Mouse (Mus musculus): ENCODE data around the gene Tdgf1. TPM values are rescaled to one million over a fixed set of nuclear protein-coding genes. Genes with fewer than 3 reads are reported as not detected.

Tdgf1 gene
- total and polyA plus RNA-seq, 3 experiments, result not detected

DNA sequence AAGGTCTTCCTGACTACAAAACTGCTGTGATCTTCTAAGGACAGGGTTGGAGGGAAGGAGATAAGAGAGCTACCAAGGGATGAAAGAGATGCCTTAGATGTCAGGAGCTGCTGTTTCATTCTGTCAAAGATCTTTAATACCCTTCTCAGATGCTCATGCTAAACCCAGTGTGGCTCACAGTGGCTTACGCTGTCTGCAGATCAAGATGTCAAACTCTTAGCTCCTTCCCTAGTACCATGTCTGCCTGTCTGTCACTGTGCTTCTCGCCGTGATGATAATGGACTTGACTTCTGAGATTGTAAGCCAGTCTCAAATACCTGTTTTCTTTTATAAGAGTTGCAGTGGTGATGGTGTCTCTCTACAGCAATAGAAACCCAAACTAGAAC is 37.3 kb downstream of the Tdgf1 start:
- dilution Hi-C loops (cut with MboI; ENCODE audit: extremely low pct_ligation_motif_present, extremely low pct_unique_long_range_greater_than_20kb, low sequenced_read_pairs), result no loop called here
- peaks cover 6 to 39% of the 10 kb centered on the region in 2 experiments for H3K4me1 ChIP-seq (ENCODE audit: control insufficient read depth in 1 of 2, insufficient read depth in 2 of 2)
- in situ Hi-C loops (cut with MboI; ENCODE audit: low pct_ligation_motif_present, low pct_unique_long_range_greater_than_20kb, low sequenced_read_pairs), result no loop called here
- H3K4me3 ChIP-seq (replicated peaks in 1 of 3; ENCODE audit: low read depth in 2 of 3, low read length in 2 of 3, poor library complexity in 1 of 3), result no peak overlapping the region
- H3K9ac ChIP-seq (ENCODE audit: insufficient read depth, low read depth), result no peak overlapping the region
- no peak overlapping the region for H3K4me2 ChIP-seq (ENCODE audit: insufficient read depth, low read depth, poor library complexity, severe bottlenecking)
- TF ChIP-seq GABPA (IDR thresholded peaks at IDR 0.05; ENCODE audit: insufficient replicate concordance, low read depth, low read length) (no peak), MYC (IDR thresholded peaks at IDR 0.05; ENCODE audit: low read depth, low read length) (no peak), POLR2A (IDR thresholded peaks at IDR 0.05; ENCODE audit: low read depth, low read length) (no peak), ELF1 (IDR thresholded peaks at IDR 0.05; ENCODE audit: low read depth, low read length) (no peak), SIN3A (IDR thresholded peaks at IDR 0.05; ENCODE audit: low read length) (no peak), JUN (IDR thresholded peaks at IDR 0.05; ENCODE audit: insufficient read depth, low read depth, low read length) (no peak), UBTF (IDR thresholded peaks at IDR 0.05; ENCODE audit: low read depth, low read length) (no peak), CTCF (conservative IDR thresholded peaks at IDR 0.05 in 1 of 2, IDR thresholded peaks at IDR 0.05 in 1 of 2; ENCODE audit: low read depth in 2 of 2, low read length in 2 of 2) (no peak), JUND (conservative IDR thresholded peaks at IDR 0.05; ENCODE audit: low read depth, low read length) (no peak), SMC3 (IDR thresholded peaks at IDR 0.05; ENCODE audit: low read depth, low read length) (no peak), ZNF384 (IDR thresholded peaks at IDR 0.05; ENCODE audit: low read depth, low read length) (no peak), ZC3H11A (IDR thresholded peaks at IDR 0.05; ENCODE audit: low read depth, low read length) (no peak)
- H3K79me2 ChIP-seq (replicated peaks; ENCODE audit: control insufficient read depth, extremely low read depth, insufficient read depth, poor library complexity, severe bottlenecking), result no peaks in the 10 kb centered on the region
- H3K36me3 ChIP-seq (replicated peaks in 1 of 2; ENCODE audit: control insufficient read depth in 1 of 2, insufficient read depth in 1 of 2, low read length in 1 of 2), result no peaks in the 10 kb centered on the region
- no peaks in the 10 kb centered on the region for H3K27me3 ChIP-seq (replicated peaks)
- DNase-seq (ENCODE audit: extremely low read depth), result no peak
- no peak overlapping the region for H3K27ac ChIP-seq (ENCODE audit: insufficient read depth, low read depth)
- peaks cover 13% of the 10 kb centered on the region for H3K9me3 ChIP-seq (replicated peaks; ENCODE audit: low read length)

GRCm38 (mm10) chr9:110907838-110908630 is 37.9 kb downstream of the Tdgf1 start:
- peaks cover 13% of the 10 kb centered on the region for H3K9me3 ChIP-seq (replicated peaks; ENCODE audit: low read length)
- no peaks in the 10 kb centered on the region for H3K27me3 ChIP-seq (replicated peaks)
- no peaks in the 10 kb centered on the region for H3K79me2 ChIP-seq (replicated peaks; ENCODE audit: control insufficient read depth, extremely low read depth, insufficient read depth, poor library complexity, severe bottlenecking)
- H3K4me2 ChIP-seq (ENCODE audit: insufficient read depth, low read depth, poor library complexity, severe bottlenecking), result no peak overlapping the region
- dilution Hi-C loops (cut with MboI; ENCODE audit: extremely low pct_ligation_motif_present, extremely low pct_unique_long_range_greater_than_20kb, low sequenced_read_pairs), result no loop called here
- TF ChIP-seq ETS1 (conservative IDR thresholded peaks at IDR 0.05; ENCODE audit: low read depth, low read length), result no peak
- no peak for TF ChIP-seq NRF1 (IDR thresholded peaks at IDR 0.05; ENCODE audit: low read depth, low read length)
- no peak for TF ChIP-seq IRF4 (IDR thresholded peaks at IDR 0.05; ENCODE audit: low read depth, low read length)
- no peak for TF ChIP-seq KAT2A (IDR thresholded peaks at IDR 0.05; ENCODE audit: insufficient replicate concordance, low read length)
- no peak for TF ChIP-seq ELF1 (IDR thresholded peaks at IDR 0.05; ENCODE audit: low read depth, low read length)
- no peak for TF ChIP-seq MXI1 (IDR thresholded peaks at IDR 0.05; ENCODE audit: low read depth, low read length)
- no peak for TF ChIP-seq RAD21 (IDR thresholded peaks at IDR 0.05; ENCODE audit: low read depth, low read length)
- TF ChIP-seq TBP (conservative IDR thresholded peaks at IDR 0.05; ENCODE audit: low read depth, low read length), result no peak
- TF ChIP-seq EP300 (IDR thresholded peaks at IDR 0.05; ENCODE audit: low read length), result no peak
- TF ChIP-seq MAX (IDR thresholded peaks at IDR 0.05; ENCODE audit: low read length), result no peak
- no peak for TF ChIP-seq ZKSCAN1 (IDR thresholded peaks at IDR 0.05; ENCODE audit: borderline replicate concordance, low read depth, low read length)
- TF ChIP-seq PAX5 (IDR thresholded peaks at IDR 0.05; ENCODE audit: low read length), result no peak
- no peak for TF ChIP-seq SMC3 (IDR thresholded peaks at IDR 0.05; ENCODE audit: low read depth, low read length)
- DNase-seq (ENCODE audit: extremely low read depth), result no peak
- H3K4me1 ChIP-seq (ENCODE audit: control insufficient read depth in 1 of 2, insufficient read depth in 2 of 2), result peaks cover 6 to 39% of the 10 kb centered on the region in 2 experiments
- in situ Hi-C loops (cut with MboI; ENCODE audit: low pct_ligation_motif_present, low pct_unique_long_range_greater_than_20kb, low sequenced_read_pairs), result no loop called here
- no peak overlapping the region for H3K27ac ChIP-seq (ENCODE audit: insufficient read depth, low read depth)
- no peak overlapping the region for H3K9ac ChIP-seq (ENCODE audit: insufficient read depth, low read depth)
- H3K36me3 ChIP-seq (replicated peaks in 1 of 2; ENCODE audit: control insufficient read depth in 1 of 2, insufficient read depth in 1 of 2, low read length in 1 of 2), result no peaks in the 10 kb centered on the region
- no peak overlapping the region for H3K4me3 ChIP-seq (replicated peaks in 1 of 3; ENCODE audit: low read depth in 2 of 3, low read length in 2 of 3, poor library complexity in 1 of 3)

Data from CH12.LX (cell line).